Comparison of ENCODE assay signal across 28 mouse cellular contexts in the genomic region with DNA sequence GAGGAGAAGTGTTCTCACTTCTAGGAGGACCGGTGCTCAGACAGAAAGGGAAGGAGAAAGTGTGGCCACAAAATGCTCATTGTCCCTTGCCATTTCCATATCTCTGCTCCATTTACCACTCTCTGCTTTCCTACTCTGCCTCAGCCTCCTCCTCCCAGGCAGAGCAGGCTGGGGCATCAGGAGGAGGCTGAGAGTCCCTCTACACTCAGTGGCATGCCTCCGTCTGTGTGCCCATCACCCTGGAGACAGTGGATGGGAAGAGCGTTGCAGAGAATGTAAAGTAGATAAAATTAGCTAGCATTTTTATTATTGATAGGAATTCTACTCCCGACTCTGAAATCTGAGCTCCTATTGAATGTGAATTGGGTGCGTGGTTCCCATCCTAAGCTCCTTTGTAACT.
A peak's percentile ranks its signal among the peaks of the same experiment; 100 is the strongest.
DNase-seq lines count a peak whose midpoint lies in the region; ATAC-seq lines count a peak whose summit lies in the region.
"Had no signal": no experiment of that assay in that cellular context is flagged by ENCODE, and none has a peak within 500 bp of the region (broad histone marks: within the 10 kb centered on the region; RNA-seq: fewer than 3 reads in every experiment).

No protein-coding gene starts in this region.

- H3K27ac ChIP-seq in midbrain, embryonic 13.5 days = peak overlapping the region; percentile 27; the same call in 1 of the 2 replicates
- no peak overlapping the region for H3K27ac ChIP-seq in midbrain, embryonic 15.5 days
- no peak overlapping the region for H3K27ac ChIP-seq in hindbrain, embryonic 13.5 days
- no peak overlapping the region for H3K27ac ChIP-seq in heart, embryonic 12.5 days (ENCODE audit: poor library complexity, severe bottlenecking)
- H3K27ac ChIP-seq: embryonic facial prominence, embryonic 12.5 days; forebrain, embryonic 15.5 days; gastrocnemius, adult 2 months; heart, adult 2 months; heart, embryonic 13.5 days; intestine, embryonic 15.5 days; kidney, postnatal 0 days; limb, embryonic 12.5 days; liver, embryonic 15.5 days had no signal

- WGBS in midbrain, embryonic 13.5 days = 50% methylated on average over 5 of the region's 5 CpGs
- whole genome bisulfite sequencing in midbrain, embryonic 15.5 days = 44% methylated on average over 5 of the region's 5 CpGs
- whole genome bisulfite sequencing in hindbrain, embryonic 13.5 days = 42% methylated on average over 5 of the region's 5 CpGs
- 86% methylated on average over 5 of the region's 5 CpGs for WGBS in heart, embryonic 12.5 days

- peak; percentile 66; the same call in 1 of the 2 replicates for ATAC-seq in midbrain, embryonic 13.5 days
- ATAC-seq in midbrain, embryonic 15.5 days (replicated peaks) = no peak
- ATAC-seq in hindbrain, embryonic 13.5 days (ENCODE audit: low FRiP score) = peak; percentile 77; the same call in 1 of the 2 replicates
- no peak for ATAC-seq in heart, embryonic 12.5 days (ENCODE audit: insufficient number of reproducible peaks, low FRiP score)
- ATAC-seq: forebrain, embryonic 15.5 days; intestine, embryonic 15.5 days had no signal

- peak; percentile 9 for DNase-seq in cerebellum, adult 11-12 months
- no peak for DNase-seq in cerebellum, adult 9-10 months
- DNase-seq in urinary bladder, adult 2 months (ENCODE audit: low spot score) = no peak
- DNase-seq: adrenal gland, adult 8-10 months; cerebellum, adult 9-11 months; embryo, embryonic 11 days; gastrocnemius, adult 2 months; gastrocnemius, postnatal 36 days; heart, adult 2 months; heart, postnatal 10 days; kidney, adult 8-10 months; kidney, postnatal 4 days; lung, embryonic 14.5 days; lung, postnatal 14 days; thymus, adult 2 months; thymus, postnatal 36 days had no signal

- H3K36me3 ChIP-seq in midbrain, embryonic 13.5 days = no peaks in the 10 kb centered on the region
- H3K36me3 ChIP-seq in midbrain, embryonic 15.5 days (replicated peaks) = no peaks in the 10 kb centered on the region
- H3K36me3 ChIP-seq in hindbrain, embryonic 13.5 days = no peaks in the 10 kb centered on the region
- H3K36me3 ChIP-seq in heart, embryonic 12.5 days = no peaks in the 10 kb centered on the region
- H3K36me3 ChIP-seq: embryonic facial prominence, embryonic 12.5 days; forebrain, embryonic 15.5 days; G1E; heart, embryonic 13.5 days; intestine, embryonic 15.5 days; limb, embryonic 12.5 days; liver, embryonic 15.5 days had no signal

- H3K27me3 ChIP-seq in midbrain, embryonic 13.5 days = no peaks in the 10 kb centered on the region
- H3K27me3 ChIP-seq in midbrain, embryonic 15.5 days (replicated peaks) = no peaks in the 10 kb centered on the region
- no peaks in the 10 kb centered on the region for H3K27me3 ChIP-seq in hindbrain, embryonic 13.5 days
- H3K27me3 ChIP-seq in heart, embryonic 12.5 days (replicated peaks) = no peaks in the 10 kb centered on the region
- H3K27me3 ChIP-seq: embryonic facial prominence, embryonic 12.5 days; forebrain, embryonic 15.5 days; heart, embryonic 13.5 days; intestine, embryonic 15.5 days; limb, embryonic 12.5 days; liver, embryonic 15.5 days had no signal

- no peak overlapping the region for H3K4me2 ChIP-seq in midbrain, embryonic 13.5 days (replicated peaks)
- no peak overlapping the region for H3K4me2 ChIP-seq in midbrain, embryonic 15.5 days
- no peak overlapping the region for H3K4me2 ChIP-seq in hindbrain, embryonic 13.5 days
- H3K4me2 ChIP-seq in heart, embryonic 12.5 days = no peak overlapping the region
- H3K4me2 ChIP-seq: embryonic facial prominence, embryonic 12.5 days; forebrain, embryonic 15.5 days; heart, embryonic 13.5 days; intestine, embryonic 15.5 days; limb, embryonic 12.5 days; liver, embryonic 15.5 days; lung, embryonic 14.5 days had no signal

- H3K4me1 ChIP-seq in midbrain, embryonic 13.5 days (replicated peaks) = peaks cover 8% of the 10 kb centered on the region
- peaks cover 2% of the 10 kb centered on the region; the same call in 1 of the 2 replicates for H3K4me1 ChIP-seq in midbrain, embryonic 15.5 days
- H3K4me1 ChIP-seq in hindbrain, embryonic 13.5 days (replicated peaks) = peaks cover 29% of the 10 kb centered on the region
- no peaks in the 10 kb centered on the region for H3K4me1 ChIP-seq in heart, embryonic 12.5 days (replicated peaks)
- H3K4me1 ChIP-seq: embryonic facial prominence, embryonic 12.5 days; forebrain, embryonic 15.5 days; heart, embryonic 13.5 days; intestine, embryonic 15.5 days; limb, embryonic 12.5 days; liver, embryonic 15.5 days had no signal

- H3K9me3 ChIP-seq in midbrain, embryonic 13.5 days = no peaks in the 10 kb centered on the region
- no peaks in the 10 kb centered on the region for H3K9me3 ChIP-seq in midbrain, embryonic 15.5 days
- H3K9me3 ChIP-seq in hindbrain, embryonic 13.5 days = no peaks in the 10 kb centered on the region
- no peaks in the 10 kb centered on the region for H3K9me3 ChIP-seq in heart, embryonic 12.5 days (replicated peaks)
- H3K9me3 ChIP-seq: embryonic facial prominence, embryonic 12.5 days; forebrain, embryonic 15.5 days; heart, embryonic 13.5 days; intestine, embryonic 15.5 days; limb, embryonic 12.5 days; liver, embryonic 15.5 days had no signal

- H3K9ac ChIP-seq in midbrain, embryonic 13.5 days (replicated peaks) = no peak overlapping the region
- H3K9ac ChIP-seq in midbrain, embryonic 15.5 days = no peak overlapping the region
- no peak overlapping the region for H3K9ac ChIP-seq in hindbrain, embryonic 13.5 days
- no peak overlapping the region for H3K9ac ChIP-seq in heart, embryonic 12.5 days
- H3K9ac ChIP-seq: embryonic facial prominence, embryonic 12.5 days; forebrain, embryonic 15.5 days; heart, embryonic 13.5 days; intestine, embryonic 15.5 days; limb, embryonic 12.5 days; liver, embryonic 15.5 days; lung, embryonic 14.5 days had no signal

- no peak overlapping the region for H3K4me3 ChIP-seq in midbrain, embryonic 13.5 days (replicated peaks)
- no peak overlapping the region for H3K4me3 ChIP-seq in midbrain, embryonic 15.5 days
- no peak overlapping the region for H3K4me3 ChIP-seq in hindbrain, embryonic 13.5 days
- no peak overlapping the region for H3K4me3 ChIP-seq in heart, embryonic 12.5 days
- H3K4me3 ChIP-seq: embryonic facial prominence, embryonic 12.5 days; forebrain, embryonic 15.5 days; gastrocnemius, adult 2 months; heart, adult 2 months; heart, embryonic 13.5 days; intestine, embryonic 15.5 days; limb, embryonic 12.5 days; liver, embryonic 15.5 days had no signal

Comparison
In these comparisons a context has a peak if more than half of its experiments do, and no peak if none do; other contexts are left out.
1. ATAC-seq: peak in midbrain, embryonic 13.5 days (single experiment) and hindbrain, embryonic 13.5 days (single experiment); none in midbrain, embryonic 15.5 days (single experiment) and heart, embryonic 12.5 days (single experiment).